Mouse (Mus musculus) liver, embryonic 18 days (tissue): ENCODE data around the gene Abhd11. TPM values are rescaled to one million over a fixed set of nuclear protein-coding genes. Genes with fewer than 3 reads are reported as not detected.

Experiments
- polyA plus RNA-seq: library from polyadenylated mRNA; depleted of rRNA; stranded (reverse); fragments of >200 nt; gene quantifications from 2 replicates; pipeline ENCODE4 v1.2.3, GENCODE M21; 2012; rRNA removed

The Abhd11 gene
- polyA plus RNA-seq: 32.2 and 35.0 TPM in 2 replicates

GRCm38 (mm10) chr5:135008671-135009589 is at the start of gene Abhd11:
Gene Abhd11 (plus strand): TSS chr5:135009152.

GRCm38 (mm10) chr5:134985633-134986297 is 23.2 kb upstream of the Abhd11 start, which contains the start of gene Cldn3:
Gene Cldn3 (plus strand): TSS chr5:134986214.

GRCm38 (mm10) chr5:135023344-135024173 is 14.6 kb downstream of the Abhd11 start, which contains the start of gene Stx1a:
Gene Stx1a (plus strand): TSS chr5:135023482.

Other genes starting within 250 kb of the Abhd11 start
- 0.04 TPM in 1 of 2 replicates, not detected in the other for gene Tmem270, start 102.4 kb upstream of the Abhd11 start, polyA plus RNA-seq
- gene Cldn13, start 93.6 kb upstream of the Abhd11 start, polyA plus RNA-seq: 72.8 and 89.4 TPM in 2 replicates
- gene Mettl27, start 76.8 kb upstream of the Abhd11 start, polyA plus RNA-seq: 11.7 and 14.0 TPM in 2 replicates
- gene Cldn4, start 62.2 kb upstream of the Abhd11 start, polyA plus RNA-seq: 0.77 and 0.88 TPM in 2 replicates
- gene Cldn3, start 22.9 kb upstream of the Abhd11 start, polyA plus RNA-seq: 4.7 and 6.8 TPM in 2 replicates
- gene Stx1a, start 14.3 kb downstream of the Abhd11 start, polyA plus RNA-seq: 4.6 and 4.8 TPM in 2 replicates
- gene Dnajc30, start 55.0 kb downstream of the Abhd11 start, polyA plus RNA-seq: 14.4 and 14.5 TPM in 2 replicates
- gene Bud23, start 55.8 kb downstream of the Abhd11 start, polyA plus RNA-seq: 31.9 and 33.4 TPM in 2 replicates
- 0.45 and 0.55 TPM in 2 replicates for gene Vps37d, start 69.1 kb downstream of the Abhd11 start, polyA plus RNA-seq
- 23.7 and 27.5 TPM in 2 replicates for gene Mlxipl, start 80.7 kb downstream of the Abhd11 start, polyA plus RNA-seq
- 5.9 and 6.0 TPM in 2 replicates for gene Tbl2, start 140.5 kb downstream of the Abhd11 start, polyA plus RNA-seq
- gene Bcl7b, start 159.1 kb downstream of the Abhd11 start, polyA plus RNA-seq: 9.2 and 10.1 TPM in 2 replicates
- 13.8 and 16.7 TPM in 2 replicates for gene Baz1b, start 178.1 kb downstream of the Abhd11 start, polyA plus RNA-seq
- 0.13 and 0.14 TPM in 2 replicates for gene Fzd9, start 242.1 kb downstream of the Abhd11 start, polyA plus RNA-seq